Mouse (Mus musculus) kidney, postnatal 25 days (tissue): ENCODE results near the gene Ssx2ip.

Experiments used
- DNase-seq, 2 experiments: peaks; one replicate each; pipeline ENCODE4 v3.0.0; 2021; ENCODE audit warnings: mixed read lengths in 2 of 2

Ssx2ip gene

DNA sequence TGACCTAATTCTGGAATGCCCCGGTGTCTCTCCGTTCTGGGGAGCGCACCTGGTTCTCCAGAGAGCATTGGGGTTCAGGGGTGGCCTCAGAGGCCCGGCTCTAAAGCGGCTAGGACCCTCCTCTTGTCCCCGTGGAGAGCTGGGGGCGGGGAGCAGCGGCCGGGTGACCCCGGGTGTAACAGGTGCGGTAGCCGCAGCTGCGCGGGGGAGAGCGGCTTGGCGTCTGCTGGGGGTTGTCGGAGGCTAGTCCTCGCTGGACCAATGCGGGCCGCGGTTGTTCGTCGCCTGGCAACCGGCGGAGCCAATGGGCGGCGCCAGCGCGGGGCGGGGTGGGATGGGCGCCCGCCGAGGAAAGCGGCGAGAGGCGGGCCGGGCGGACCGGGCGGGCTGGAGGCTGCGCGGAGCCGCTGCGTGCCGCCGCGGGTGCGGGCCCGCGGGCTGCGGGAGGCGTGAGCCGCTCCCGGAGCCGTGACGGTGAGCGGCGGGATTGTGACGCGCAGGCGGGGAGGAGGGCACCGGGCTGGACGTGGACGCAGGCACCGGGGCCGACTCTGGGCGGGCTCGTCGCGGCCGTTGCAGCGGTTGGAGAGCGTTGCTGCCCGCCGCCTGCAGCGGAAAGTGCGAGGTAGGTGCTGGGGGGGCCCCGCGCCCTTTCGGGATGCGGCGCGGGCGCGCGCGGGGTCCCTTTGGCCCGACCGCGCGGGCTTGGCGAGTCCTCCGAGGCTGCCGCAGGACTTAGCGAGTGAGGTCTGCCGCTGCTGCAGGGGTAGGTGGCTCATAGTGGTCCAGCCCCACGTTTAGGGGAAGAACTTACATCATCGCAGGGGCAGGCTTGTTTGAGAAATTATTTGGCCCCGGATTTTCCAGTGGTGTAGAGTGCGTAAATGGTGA is at the start of gene Ssx2ip:
Ssx2ip (plus strand) TSS at position 332 of the 891 bp plus-strand sequence.
- peak; percentile 98 to 99 for DNase-seq

DNA sequence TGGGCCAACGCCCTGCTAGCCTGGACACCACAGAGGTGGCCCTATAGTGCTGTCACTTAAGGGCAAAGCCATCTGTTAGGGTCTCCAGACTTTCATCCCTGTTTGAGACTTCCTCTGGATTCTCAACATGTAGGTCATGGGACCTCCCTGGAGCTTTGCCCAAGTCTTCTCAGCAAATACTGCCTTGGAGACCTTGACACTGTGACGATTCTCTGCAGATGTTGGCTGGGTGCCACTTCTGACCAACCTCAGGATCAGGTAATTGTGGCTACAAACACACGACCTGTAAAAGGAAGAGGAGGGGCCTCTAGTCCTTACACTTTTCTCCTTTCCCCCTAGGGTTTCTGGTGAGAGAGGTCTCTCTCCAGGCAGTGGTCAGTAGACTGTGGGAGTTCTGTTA is 49.3 kb upstream of the Ssx2ip start:
- peak; percentile 49 to 59 for DNase-seq

DNA sequence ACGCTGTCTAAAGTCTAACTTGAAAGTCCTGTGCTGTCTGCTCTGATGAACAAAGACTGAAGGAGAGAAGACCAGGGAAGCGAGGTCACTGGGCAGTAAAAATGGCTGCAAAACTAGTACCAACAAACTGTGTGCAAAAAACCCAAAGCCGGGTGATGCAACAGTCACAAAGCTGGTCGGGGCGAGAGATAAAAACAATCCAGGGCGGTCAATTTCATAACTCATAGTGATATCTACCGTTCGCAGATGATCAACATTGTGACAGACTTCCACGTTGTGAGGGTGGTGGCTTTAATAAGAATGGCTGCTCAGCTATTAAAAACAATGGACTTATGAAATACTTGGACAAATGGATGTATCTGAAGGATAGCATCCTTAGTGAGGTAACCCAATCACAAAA is 39.0 kb upstream of the Ssx2ip start:
- no peak for DNase-seq

DNA sequence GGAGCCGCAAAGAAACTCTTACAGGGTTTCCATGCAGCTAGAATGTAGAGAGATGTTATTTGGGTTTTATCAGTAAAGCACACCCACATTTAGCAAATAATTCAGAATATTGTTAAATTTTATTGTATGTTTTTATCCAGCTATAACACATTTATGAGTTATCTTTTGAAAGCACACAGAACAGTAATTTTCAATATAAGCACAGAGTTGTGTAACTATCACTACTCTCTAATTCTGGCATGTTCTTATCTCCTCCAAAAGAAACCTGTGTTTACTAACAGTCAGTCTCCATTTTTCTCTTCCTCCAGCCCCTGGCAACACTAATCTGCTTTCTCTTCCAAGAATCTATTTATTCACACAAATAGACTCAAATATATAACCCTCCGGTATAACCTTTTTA is 37.4 kb upstream of the Ssx2ip start:
- DNase-seq: no peak

DNA sequence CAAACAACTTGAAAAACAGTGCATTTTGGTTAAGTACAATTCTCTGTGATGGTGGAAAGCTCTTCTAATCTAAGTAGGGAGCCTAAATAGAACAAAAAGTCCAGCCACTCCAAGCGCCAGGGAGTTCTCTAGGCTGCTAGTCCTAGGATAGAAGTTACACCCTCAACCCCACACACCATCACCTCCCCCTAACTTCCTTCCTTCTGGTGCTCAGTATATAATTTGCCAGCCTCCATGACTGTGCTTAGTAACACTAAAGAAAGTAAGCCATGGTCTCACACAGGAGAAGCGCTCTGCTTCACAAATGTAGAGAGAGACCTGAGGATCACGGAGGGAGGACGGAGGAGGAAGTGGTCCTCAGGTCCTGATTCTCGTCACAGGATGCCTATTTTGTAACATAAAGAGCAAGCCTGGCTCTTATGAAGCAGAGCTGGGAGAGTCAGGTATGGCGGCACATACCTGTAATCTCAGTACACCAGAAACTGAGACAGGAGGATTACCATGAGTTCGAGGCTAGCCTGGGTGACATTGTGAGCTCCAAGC is 33.8 kb upstream of the Ssx2ip start:
- DNase-seq: no peak

DNA sequence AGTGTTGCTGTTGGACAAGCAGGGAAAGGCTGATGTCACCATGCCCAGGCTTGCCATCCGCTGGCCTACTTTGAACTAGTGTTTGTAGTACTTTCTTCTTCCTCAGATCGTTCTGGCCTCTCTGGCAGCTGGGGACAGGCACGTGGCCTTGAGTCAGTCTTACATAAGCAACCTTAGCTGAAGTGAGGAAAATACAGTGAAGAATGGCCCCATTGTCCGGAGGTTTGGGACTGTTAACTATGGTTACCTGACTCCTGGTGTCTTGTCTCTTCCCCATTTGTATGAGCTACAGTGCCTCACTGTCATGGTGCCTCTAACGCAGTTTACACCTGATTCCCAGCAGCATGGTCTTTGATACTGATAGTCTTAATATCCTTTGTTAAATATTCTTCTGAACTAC is 33.2 kb upstream of the Ssx2ip start:
- no peak for DNase-seq

DNA sequence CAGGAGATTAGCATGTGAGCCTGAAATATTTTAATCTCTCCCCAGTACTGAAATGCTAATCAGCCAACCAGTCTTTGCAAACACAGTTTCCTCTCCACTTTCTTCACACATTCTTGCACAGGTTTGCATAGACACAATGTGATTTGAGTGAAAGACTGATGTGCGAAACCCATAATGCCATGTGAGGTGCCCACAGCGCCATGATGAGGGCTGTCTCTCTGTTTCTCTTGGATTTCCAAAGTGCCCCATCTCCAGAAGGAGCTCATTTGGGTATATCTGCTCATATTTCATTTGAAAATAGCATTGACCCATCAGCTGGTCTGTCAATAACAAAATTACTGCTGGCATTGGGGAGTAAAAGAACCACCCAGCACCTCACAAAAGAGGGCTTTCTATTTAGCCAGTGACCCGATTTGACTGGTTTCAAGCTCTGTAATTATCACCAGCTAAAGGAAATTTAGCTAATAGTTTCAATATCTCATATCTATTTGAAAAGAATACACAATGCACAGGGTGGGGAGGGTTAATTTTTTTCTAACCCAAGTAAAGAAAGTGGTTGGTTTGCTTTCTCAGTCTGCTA is 29.8 kb upstream of the Ssx2ip start:
- no peak for DNase-seq

DNA sequence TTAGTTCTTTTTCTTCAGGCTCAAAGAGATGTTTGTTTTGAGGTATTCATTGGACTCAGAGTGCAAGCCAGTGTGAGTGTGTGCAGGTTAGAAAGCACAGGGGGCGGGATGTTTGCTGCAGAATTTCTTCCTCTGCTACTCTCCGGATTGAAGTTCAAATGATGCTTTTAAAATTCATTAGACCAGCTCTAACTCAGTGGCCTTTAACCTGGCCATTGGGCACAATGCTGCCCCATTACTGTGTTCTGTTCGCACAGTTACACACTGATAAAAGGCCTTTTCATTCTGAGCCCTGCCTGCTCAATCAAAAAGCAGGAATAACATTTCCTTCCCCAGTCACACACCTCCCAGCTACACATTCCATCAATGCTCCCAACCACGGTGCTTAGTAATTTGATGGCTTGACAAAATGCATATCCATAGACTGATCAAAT is 29.2 kb upstream of the Ssx2ip start:
- DNase-seq: no peak

DNA sequence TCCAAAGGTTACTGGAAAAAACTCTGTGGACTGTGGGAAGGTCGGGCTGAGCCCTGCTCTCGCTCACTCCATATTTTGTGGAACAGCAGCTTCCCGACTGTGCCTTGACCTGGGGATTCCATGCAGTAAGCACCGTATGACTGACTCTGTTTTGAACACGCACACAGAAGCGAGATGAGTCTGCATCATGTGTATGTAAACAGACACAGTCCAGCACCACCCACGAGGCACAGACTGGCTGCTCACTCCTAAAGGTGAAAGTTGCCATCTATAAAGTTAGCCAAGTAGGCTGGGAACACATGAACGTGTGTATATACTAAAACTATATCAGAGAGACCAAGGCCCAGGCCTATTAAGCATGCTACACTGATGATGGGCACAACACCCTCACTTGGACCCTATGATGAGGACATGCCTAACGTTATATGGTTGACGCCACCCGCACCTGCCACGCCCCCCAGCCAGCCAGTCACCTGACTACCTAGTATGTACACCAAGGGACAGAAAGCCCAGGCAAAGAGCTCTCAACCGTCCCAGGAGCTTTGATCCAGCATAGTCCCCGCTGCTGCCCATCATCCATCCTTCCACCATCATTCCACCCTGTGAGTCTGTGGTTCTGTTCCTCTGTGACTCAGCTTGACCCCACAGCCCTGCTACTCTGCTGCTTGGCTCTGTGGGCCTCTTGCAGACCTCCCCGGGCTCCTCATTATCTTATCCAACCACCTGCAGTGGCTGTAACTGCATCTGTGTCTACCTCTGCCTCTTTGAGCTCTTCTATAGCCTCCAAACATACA is 27.9 kb upstream of the Ssx2ip start:
- DNase-seq: no peak

DNA sequence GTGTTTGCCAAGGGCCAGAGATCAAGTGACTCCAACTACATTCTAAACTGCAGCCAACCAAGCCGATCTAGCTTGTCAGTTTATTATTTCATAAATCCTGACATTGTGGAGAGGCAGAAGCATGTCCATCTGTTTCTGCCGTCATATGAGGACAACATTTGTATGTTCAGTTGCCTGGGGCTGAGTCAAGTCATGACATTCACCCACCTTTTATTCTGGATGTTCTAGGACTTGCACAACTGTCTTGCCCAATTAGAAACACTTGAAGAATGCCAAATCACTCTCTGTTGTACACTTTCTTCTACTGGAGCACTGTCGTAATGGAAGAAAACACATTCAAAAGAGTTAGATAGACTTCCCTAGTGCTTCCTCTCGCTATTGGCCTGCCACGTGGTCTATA is 27.2 kb upstream of the Ssx2ip start:
- DNase-seq: no peak

DNA sequence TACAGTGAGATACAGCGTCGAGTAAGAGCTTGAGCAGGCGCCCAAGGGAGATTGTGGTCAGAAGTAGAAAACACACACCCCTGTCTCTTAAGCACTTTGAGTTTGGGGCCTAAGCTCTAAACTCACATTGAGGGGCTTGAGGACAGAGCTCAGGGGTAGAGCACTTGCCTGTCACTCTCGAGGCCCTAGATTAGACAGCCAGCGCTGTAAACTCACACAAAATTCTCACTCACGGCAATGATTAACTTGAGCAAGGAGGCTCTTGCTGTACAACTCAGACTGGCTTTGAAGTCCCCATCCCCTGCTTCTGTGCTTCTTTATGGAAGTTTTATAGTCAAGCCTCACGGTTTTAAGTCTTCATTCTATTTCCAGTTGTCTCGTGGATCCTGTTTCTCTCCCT is 25.7 kb upstream of the Ssx2ip start:
- DNase-seq: no peak

DNA sequence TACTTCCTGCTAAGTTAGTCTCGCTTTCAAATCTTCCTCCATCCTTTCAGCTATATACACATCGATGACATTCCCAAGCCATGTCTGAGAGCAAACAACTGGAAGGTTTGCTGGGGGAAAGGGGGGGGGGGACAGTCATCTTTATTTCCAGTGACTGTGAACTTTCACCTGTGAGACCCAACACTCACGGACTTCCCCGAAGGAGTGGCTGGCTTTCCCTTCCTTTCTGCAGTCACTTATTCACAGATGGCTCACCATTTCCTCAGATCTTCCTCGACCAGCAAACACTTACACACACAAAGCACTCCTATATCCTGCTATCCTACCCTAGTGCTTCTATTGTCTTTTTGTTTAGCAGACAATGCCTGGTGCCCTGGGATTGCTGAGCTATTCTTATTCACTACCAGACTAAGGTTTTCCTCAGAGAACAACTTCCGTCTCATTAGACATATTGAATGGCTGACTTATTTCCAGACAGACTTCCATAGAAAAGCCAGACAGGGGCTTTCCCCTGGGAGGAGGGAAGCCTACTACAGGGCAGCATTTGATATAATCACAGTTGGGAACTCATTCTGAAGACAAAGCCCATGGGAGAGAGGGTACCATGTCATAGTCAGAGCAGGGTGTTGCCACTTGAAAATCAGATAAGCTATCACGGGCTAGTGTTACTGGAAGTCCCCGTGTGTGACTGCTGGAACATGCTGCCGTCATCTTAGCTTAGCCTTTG is 24.5 kb upstream of the Ssx2ip start:
- DNase-seq: no peak

DNA sequence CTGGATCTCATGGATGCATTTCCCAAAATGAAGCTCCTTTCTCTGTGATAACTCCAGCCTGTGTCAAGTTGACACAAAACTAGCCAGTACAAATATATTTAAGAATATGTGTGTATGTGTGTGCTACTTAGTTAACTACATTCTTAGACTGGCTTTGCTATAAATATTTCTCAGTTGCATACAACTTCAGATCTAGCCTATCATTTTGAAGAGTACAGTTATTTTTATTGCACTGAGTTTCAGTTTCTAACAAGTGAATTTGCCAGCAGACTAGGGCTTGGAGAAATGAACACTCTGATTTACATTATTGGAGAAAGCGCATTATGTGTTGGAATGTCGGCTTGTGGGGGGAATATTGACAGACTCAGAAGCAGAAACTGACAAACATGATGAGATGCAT is 23.6 kb upstream of the Ssx2ip start:
- DNase-seq: no peak

DNA sequence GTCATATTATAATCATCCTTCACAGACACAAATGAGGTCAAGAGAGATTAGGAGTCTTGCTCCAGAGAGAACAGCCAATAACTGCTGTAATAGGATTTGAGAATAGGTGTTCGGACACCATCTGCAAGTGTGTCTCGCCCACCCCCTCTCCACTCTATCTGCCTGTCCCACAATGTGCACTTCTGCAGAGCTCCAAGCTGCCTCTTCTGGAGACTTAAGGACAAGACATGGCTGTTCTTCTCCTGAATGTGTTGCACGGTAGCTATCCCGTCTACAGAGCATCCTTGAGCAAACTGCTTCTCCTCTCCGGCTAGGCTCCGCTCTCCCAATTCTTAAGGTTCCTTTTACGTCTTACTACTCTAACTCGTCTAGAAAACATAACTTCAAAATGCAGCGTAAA is 23.0 kb upstream of the Ssx2ip start:
- DNase-seq: no peak

DNA sequence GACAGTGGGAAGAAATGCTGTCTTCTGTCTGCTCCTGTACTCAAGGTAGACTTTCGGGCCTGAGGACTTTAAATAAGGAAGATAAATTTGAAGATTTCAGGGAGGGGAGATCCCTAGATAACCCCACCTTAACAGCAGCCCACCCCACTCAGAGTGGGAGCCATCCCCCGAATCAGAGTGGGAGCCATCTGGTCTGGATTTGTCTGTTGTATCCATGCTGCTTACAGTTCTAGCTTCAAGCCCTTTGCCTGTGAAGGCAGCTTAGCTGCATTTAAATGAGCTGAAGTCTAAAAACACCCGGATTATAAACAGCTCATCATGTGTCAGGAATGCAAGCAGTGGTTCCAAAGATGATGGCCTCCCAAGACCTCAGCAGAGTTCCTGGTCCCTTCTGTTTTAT is 17.6 kb upstream of the Ssx2ip start:
- no peak for DNase-seq

DNA sequence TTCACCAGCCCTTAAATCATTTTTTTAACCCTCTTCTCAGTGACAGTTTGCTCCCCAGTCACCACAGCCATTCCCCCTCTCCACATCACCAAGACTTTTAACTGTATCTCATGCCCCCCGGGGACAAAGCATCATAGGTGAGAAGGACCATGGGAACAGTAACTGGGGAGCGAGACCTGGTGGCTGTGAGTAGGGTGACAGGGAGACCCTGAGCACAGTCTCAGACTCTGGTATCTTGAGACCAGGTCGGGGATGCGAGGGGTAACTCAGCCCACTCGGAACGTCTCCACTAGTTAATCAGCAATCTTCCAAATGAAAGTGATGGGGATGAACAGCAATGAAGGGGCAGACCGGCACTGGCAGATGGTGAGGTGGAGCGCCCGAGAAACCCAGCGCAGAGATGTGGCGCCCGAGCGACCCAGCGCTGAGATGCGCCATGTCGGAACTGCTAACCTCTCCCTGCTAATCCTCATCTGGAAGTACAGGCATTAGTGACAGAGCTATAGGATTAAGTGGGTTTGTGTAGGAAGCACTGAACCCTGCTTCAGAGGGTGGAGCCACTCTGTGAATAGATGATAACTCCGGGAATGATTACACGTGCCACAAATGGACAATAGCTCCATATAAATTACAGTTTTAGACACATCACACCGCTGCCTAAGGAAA is 11.7 kb upstream of the Ssx2ip start:
- no peak for DNase-seq

DNA sequence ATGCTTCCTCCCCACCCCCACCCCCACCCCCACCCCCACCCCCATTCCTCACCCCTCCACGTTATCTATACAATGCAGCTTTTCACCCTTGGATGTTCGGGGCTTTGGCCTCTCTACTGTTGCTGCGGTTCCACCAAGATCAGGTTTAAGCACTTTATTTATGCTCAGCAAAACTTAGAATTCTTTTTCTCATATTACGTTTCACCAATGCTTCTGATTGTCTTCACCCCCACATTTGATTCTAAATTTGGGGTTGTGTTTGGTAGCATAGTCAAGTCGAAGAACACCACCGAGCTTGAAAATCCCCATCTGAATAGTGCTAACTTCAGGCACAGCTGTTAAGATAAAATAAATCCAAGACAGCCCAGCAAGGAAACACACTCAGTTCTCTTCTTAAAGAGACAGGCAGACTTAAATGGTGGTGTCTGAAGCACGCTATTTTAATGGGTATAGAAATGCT is 10.8 kb upstream of the Ssx2ip start:
- no peak for DNase-seq

DNA sequence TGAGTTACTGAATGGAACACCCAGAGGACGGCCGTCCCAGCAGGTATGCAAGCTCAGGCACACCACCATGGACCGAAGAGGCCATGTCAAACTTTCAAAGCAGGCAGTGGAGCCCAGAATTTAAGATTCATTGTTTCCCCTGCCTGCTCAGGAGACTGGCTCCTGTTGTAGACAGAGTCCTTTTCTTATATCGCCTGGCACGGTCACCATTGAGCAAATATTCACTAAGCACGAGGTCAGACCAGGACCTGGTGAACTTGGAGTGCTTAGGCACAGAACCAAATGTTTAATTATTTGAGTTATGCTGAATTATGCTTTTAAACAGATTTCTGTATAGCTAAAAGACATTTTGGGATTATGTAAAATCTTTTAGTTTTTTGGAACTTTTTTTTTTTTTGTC is 8.2 kb upstream of the Ssx2ip start:
- DNase-seq: no peak

DNA sequence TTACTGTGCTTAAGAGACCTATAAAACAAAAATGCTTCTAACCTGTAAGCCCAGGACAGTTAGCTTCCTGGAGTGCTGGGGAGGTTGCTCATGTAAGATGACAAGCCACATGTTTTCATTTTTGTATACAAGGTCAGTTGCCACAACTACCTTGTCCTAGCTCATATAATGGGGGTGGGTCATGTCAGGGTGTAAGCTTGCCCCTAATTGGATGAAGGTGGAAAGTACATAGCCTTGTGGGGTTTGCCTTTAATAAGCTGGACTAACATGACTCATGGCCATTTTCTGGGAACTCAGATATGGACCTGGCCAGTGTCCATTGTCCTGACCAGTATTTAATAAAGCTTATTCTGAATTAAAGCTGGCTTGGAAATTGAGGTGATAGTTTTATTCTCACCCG is 7.5 kb upstream of the Ssx2ip start:
- no peak for DNase-seq

DNA sequence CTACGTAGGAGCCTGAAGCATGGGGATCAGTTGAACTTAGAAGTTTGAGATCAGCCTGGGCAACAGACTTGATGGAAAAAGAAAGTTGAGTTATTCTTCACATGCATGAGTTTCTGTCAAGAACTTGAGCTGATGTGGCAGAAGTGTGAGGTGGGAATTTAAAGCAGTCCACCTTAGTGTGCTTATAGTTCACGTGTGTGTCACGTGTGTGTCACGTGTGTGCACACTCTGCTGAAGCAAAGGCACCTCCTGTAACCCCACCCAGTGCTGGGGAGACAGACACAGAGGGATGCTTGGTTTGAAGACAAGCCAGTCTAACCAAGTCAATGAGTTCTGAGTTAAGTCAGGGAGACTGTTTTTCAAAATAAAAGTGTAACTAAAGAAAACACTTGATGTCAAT is 6.6 kb upstream of the Ssx2ip start:
- no peak for DNase-seq

DNA sequence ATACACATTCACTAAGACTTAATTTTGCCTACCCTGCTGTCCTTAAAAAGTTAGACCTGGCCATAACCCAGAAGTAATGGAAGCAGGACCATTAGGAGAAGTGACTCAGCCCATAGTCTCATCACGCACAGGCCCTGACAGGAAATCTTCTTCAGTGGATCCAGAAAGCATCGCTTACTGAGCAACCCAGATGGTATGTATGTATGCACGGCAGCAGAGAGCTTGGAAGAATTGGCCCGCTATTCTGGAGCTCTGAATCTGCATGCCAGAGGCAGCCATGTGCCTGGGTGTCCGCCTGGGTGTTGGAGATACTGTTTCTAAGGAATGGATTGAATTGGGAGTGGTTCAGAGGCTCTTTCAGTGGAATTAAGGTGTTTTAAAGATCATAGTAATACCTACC is 5.2 kb upstream of the Ssx2ip start:
- no peak for DNase-seq

DNA sequence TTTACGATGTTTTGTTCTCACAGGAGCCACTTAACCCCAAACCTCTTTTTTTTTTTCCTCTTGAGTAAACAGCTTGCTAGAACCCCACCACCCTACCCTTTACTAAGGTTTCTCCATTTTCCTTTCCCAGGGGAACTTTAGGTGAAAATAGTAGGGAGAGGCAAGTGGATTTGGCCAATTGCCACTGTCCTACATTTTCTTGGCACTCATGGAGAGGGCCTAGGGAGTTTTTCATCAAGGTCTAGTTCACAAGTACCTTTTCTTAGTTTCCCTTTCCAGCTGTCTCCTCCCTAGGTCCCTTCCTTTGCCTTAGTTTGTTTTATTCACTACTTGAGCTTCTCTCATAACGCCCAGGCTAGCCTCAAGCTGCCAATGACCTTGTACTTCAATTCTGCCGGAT is 672 bp upstream of the Ssx2ip start:
- no peak for DNase-seq
